Mouse (Mus musculus): Measurements from ENCODE around the gene Gpc3.

DNA sequence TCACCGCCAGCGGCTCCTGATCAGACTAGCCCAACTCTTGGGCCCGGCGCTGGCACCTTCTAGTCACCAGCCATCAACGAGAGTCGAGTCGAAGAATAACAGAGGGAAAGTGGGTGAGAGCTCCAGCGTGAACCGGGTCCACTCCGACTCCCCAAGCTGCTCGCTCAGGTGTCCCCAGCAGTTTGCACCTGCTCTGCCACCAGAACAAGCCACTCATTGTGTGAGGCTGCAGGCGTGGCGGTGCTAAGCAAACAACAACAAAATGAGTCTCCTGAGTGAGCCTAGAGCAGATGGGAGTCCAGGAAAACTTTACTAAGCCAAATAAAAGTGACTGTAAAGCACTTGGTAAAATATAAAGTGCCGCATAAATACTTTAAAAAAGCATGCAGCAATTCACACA, 239.5 kb downstream of the Gpc3 start:
- no peak for TF ChIP-seq CTCF (IDR thresholded peaks at IDR 0.05; ENCODE audit: low read depth, low read length)
- TF ChIP-seq TAL1 (conservative IDR thresholded peaks at IDR 0.05; ENCODE audit: low read depth, low read length) = no peak
- TF ChIP-seq GATA1 (IDR thresholded peaks at IDR 0.05; ENCODE audit: borderline replicate concordance, low read length) = no peak
- TF ChIP-seq POLR2AphosphoS5 (IDR thresholded peaks at IDR 0.05; ENCODE audit: insufficient replicate concordance, low read depth, low read length) = no peak
